Mouse (Mus musculus): ENCODE data around the gene Rpl9-ps1. TPM values are rescaled to one million over a fixed set of nuclear protein-coding genes. Genes with fewer than 3 reads are reported as not detected.

Rpl9-ps1 gene
- total and polyA plus RNA-seq, 3 experiments, result not detected

DNA sequence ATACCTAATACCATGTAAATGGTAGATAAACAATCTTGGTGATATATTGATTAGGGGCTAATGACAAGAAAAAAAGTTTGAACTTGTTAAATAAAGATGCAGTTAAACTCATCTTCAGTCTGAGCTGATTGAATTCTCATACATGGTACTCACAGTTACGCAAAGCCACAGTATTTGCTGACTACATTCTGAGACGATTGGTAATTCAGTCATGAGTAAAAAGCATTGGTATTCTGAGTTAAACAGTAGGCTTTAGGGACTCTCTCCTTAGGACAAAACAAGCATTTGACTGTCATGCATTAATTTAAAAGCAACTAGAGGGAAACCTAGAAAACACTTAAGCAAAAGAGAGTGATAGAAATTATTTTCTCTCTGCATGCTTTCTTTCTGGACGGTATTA, 21.8 kb downstream of the Rpl9-ps1 start:
- no peak for DNase-seq

DNA sequence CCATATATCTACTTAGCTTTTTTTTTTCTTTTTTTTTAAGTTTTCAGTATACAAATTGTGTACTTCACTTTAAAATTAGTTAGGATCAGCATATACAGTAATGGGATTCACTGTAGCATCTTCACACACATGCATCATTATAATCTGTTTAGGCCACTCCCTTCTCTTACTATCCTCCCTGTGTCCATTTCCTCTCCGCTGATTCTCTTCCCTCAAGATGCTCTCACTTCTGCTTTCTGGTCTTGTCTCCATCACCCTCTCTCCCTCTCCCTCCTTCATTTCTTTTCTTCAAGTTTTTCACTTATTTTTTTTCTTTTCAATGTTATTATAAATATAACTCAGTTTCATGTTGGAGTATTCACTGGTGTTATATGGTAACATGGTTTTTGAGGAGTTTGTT, 26.4 kb downstream of the Rpl9-ps1 start:
- DNase-seq, result no peak

DNA sequence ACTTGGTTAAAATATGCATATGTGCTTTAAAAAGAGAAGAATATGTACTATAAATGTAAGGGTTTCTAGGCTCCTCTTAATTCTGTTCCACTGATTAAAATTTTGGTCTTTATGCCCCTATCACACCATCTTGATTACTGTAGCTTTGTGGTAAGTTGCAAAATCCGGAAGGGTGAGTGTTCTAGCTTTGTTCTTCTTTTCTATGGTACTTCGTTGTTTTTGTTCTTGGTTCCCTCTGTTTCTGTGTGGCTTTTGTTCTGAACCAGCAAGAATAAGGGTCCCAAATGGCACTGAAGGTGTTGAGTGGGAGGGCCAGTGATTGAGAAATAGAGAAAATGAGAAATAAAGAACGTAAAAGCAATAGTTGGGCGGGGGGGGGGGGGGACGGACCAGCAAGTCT, 27.2 kb downstream of the Rpl9-ps1 start:
- no peak for DNase-seq

DNA sequence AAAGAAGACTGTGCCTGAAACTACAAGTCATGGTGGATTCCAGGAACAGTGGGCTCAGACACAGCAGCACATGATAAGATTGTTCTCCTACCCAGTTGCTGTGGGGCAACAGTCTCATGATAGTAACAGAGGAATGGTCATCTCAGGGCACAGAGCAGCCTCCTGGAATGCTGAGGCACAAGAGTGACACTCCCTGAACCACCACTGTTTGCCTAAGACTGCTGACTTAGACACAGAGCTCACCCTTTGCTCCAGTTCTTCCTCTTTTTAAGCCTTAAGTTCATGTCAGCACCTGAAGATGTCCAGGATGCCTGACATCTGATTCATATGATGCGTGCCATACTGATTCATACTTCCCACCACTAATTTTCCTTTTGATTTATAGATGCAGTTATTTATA, 28.8 kb downstream of the Rpl9-ps1 start:
- DNase-seq, result no peak

DNA sequence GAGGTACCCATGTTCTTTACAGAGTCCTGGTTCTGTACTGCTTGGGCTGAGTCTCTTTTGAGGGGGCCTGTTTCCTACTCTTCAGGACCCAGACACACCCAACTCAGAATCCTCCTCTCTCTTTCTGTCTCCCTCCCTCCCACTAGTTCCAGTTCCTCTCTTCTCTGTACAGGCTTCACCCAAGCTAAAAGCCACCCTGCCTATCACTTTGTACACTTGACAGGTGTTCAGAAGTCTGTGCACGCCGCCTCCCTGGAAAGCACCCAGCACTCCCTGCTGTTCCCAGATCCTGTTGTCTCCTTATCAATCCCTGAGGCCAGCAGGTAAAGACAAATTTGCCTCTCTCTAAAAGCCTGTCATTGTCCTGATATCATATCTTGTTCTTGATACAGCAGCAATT, 34.5 kb downstream of the Rpl9-ps1 start:
- no peak for DNase-seq

DNA sequence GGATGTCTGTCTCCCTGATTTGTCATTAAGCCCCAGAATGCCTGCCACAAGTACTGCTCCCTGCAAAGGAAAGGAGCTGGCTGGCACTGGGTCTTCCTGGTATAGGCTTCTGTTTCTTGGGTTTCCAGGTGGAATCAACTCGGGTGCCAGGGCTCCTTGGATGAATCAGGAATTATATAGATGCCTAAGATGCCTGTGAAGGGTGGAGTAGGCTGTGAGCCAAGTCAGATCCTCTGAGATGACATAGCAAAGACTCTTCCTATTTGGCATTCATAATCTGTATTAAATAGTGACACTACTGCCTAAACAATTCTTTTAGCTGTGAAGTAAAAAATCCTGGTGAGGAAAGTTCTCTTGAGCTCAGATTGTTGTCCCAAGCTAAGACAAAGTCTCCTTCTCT, 39.0 kb downstream of the Rpl9-ps1 start:
- DNase-seq, result no peak

DNA sequence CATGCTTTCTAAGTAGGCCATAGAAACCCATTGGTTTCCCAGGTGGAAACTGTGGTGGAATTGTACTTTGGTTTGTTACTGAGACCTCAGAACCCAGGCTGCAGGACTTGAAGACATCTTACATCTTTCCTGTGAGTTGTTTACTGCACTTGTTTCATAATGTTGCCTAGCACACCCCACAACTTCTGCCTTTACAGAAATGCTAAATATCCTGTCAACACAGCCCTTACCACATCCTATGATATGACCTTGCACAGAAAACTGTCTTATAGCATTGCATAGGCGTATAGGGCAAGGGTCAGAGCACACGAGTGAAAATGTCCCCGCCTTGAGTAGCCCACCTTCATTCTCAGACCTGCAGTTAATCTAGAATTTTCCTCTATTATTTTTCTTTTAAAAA, 39.9 kb downstream of the Rpl9-ps1 start:
- DNase-seq, result no peak

DNA sequence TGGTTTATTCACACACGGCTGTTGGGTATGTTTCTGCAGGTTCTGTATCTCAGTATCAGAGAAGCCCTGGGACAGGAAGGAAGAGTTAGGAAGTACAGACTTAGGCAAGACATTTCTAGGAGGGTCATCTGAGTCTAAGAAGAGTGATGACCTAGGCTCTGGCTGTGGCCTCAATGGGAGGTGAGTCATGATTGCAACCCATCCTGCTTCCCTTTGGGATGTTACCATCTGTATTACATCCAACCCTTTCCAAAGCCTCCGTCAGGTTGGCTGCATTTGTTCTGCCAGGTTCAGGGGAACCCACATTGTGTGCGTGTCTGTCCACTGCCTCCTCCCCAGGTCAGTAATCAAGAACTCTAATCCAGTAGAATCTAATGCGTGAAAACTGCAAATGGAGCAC, 40.7 kb downstream of the Rpl9-ps1 start:
- no peak for DNase-seq

DNA sequence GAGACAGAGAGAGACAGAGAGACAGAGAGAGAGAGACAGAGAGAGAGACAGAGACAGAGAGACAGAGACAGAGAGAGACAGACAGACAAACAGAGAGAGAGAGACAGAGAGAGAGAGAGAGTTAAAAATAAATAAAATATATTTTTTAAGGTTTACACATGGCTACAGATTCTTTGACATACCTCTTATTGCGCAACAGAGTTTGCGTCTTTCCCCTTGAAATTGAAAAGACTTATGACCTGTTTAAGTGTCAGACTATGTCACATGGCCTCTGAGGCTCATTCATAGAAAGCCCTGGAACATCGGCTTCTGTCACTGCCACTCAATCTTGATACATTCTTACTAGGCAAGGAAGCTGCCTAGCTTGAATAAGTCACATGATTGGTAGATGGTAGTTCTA, 42.0 kb downstream of the Rpl9-ps1 start:
- DNase-seq, result no peak

DNA sequence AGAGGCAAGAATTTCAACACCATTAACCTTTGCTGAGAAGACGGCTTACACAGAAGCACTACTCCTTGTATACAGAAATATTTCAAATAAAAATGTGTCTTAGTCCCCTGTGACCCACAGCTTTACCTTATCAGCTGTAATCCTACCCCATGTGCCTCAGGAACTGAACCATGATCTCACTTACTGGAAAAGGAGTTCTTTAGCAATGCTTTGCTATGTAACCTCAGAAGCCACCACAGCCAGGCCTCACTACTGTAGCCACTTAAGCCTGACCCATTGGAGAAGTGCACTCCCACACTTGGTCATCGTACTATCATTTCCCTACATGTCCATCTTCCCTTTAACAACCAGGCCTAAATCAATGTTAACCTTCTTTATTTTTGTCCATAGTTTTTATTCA, 44.8 kb downstream of the Rpl9-ps1 start:
- DNase-seq, result no peak

DNA sequence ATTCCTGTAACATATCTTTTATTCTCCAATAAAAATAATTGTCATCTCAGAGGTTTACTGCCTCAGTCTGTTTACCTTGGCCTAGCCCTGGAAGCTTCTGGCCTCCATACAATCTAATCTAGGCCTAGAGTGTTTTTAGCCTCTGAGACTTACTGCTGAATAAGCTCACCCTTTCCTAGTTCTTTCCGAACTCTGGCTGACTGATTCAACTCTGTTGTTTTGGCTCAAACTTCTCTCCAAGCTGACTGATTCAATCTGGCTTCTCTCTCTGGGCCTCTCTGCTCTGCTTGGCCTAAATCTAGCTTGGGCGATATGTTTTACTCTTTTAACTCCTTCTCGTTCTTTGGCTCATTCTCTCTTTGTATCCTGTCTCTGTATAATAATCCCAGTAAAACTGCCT, 46.4 kb downstream of the Rpl9-ps1 start:
- DNase-seq, result no peak

DNA sequence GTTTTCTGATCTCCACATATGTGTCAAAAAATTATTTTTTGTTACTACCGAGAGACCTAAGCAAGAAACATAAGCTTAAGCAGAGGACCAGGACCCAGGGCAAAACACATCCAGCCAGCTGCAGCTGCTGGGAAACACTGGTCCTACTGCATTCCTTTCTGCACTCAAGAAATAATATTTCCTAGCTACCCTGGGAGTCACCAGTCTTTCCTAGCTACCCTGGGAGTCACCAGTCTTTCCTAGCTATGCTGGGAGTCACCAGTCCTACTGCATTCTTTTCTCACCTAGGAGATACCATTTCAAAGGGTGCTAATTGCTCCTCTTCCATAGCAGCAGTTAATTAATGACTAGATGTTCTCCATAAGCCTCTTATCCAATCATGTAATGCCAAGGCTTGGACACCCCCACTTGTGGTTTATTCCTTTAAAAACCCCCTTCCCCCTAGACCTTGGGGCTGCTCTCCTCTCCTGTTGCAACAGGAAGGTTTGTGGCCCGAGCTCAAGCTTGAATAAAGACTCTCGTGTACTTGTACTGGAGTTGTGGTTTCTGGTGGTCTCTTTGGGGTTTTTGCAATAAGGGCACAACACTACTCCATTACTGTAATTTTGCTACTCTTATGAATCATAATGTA, 47.1 kb downstream of the Rpl9-ps1 start:
- no peak for DNase-seq

DNA sequence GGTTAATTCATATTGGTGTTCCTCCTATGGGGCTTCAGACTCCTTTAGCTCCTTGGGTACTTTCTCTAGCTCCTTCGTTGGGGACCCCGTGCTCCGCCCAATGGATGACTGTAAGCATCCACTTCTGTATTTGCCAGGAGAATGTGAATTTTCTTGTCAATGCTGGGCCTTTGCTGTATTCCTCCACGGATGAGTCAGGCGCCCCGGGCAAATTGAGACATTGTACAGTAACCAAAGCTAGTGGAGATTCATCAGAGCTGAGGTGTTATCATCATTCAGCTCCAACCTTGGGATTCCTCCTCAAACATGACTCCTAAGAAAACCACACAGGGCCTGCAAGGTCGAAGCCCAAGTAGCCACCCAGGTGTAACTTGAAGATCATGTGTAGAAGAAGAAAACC, 47.6 kb downstream of the Rpl9-ps1 start:
- no peak for DNase-seq

DNA sequence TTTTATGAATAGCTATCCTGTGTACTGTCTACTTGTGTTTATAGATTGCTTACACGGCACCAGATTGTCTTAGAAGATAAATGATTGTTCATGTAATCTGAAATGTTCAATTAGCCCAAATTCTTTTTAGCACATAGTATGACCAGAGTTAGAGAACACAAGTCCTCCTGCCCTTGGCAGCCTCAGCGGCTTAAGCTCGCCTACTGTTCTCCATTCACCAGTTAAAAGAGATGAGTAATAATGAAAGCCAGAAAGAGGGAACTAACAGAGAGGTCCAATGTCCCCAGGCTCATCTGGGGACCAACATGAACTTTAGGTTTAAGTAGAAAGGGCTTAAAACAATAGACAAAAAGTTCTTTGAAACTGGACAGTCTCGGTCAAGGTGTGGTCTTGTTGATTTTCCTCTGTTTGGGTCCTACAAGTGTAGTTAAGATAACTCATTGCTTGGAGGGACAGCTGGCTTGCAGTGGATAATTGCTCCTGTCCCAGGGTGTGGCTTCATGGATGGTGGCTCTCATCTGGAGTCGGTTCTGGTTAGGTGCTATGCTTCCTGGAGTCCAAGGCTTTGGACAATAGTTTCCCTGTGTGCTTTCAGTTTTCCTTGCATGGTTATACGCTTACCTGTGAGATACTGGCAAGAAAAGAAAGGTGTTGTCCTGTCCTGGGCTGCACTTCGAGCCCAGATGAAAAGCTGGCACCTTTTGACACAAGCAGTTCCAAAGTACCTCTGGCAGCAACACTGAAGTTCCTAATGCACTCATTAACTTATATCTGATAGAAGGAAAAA, 49.6 kb downstream of the Rpl9-ps1 start:
- DNase-seq, result no peak

Other genes with a start within 250 kb of the Rpl9-ps1 start
- 10 to 100 TPM in 1 of 2 experiments, 1 to 10 TPM in 1; 8.6 to 14.3 TPM for gene Rasl10b, start 236.5 kb downstream of the Rpl9-ps1 start, total RNA-seq (2021)
- 20.1 and 25.5 TPM in 2 replicates for gene Rasl10b, start 236.5 kb downstream of the Rpl9-ps1 start, polyA plus RNA-seq (2012; rRNA removed)
- not detected for gene Gas2l2, start 216.2 kb downstream of the Rpl9-ps1 start, total RNA-seq (2021)
- gene Gas2l2, start 216.2 kb downstream of the Rpl9-ps1 start, polyA plus RNA-seq (2012; rRNA removed), result not detected in 2 replicates
- under 1 TPM in 1 of 2 experiments, not detected in 1; 0.61 TPM for gene 1700020L24Rik, start 207.9 kb downstream of the Rpl9-ps1 start, total RNA-seq (2021)
- 0.79 and 1.3 TPM in 2 replicates for gene 1700020L24Rik, start 207.9 kb downstream of the Rpl9-ps1 start, polyA plus RNA-seq (2012; rRNA removed)
- 10 to 100 TPM in 1 of 2 experiments, 1 to 10 TPM in 1; 8.7 to 22.6 TPM for gene Mmp28, start 182.6 kb downstream of the Rpl9-ps1 start, total RNA-seq (2021)
- 24.2 and 27.2 TPM in 2 replicates for gene Mmp28, start 182.6 kb downstream of the Rpl9-ps1 start, polyA plus RNA-seq (2012; rRNA removed)
- gene Taf15, start 172.5 kb downstream of the Rpl9-ps1 start, total RNA-seq (2021), result 10 to 100 TPM; 56.8 to 77.7 TPM
- gene Taf15, start 172.5 kb downstream of the Rpl9-ps1 start, polyA plus RNA-seq (2012; rRNA removed), result 2.5 and 3.4 TPM in 2 replicates
- gene Heatr9, start 123.4 kb downstream of the Rpl9-ps1 start, total RNA-seq (2021), result not detected
- not detected in 2 replicates for gene Heatr9, start 123.4 kb downstream of the Rpl9-ps1 start, polyA plus RNA-seq (2012; rRNA removed)
- 1 to 10 TPM; 1.8 to 2.0 TPM for gene Ccl5, start 115.1 kb downstream of the Rpl9-ps1 start, total RNA-seq (2021)
- 20.3 and 21.6 TPM in 2 replicates for gene Ccl5, start 115.1 kb downstream of the Rpl9-ps1 start, polyA plus RNA-seq (2012; rRNA removed)
- gene Ccl9, start 67.0 kb downstream of the Rpl9-ps1 start, total RNA-seq (2021), result 10 to 100 TPM in 1 of 2 experiments, 1 to 10 TPM in 1; 5.2 to 12.1 TPM
- gene Ccl9, start 67.0 kb downstream of the Rpl9-ps1 start, polyA plus RNA-seq (2012; rRNA removed), result 0.42 and 0.53 TPM in 2 replicates
- 10 to 100 TPM; 13.1 to 33.7 TPM for gene Ccl6, start 52.5 kb downstream of the Rpl9-ps1 start, total RNA-seq (2021)
- gene Ccl6, start 52.5 kb downstream of the Rpl9-ps1 start, polyA plus RNA-seq (2012; rRNA removed), result 3.4 and 3.7 TPM in 2 replicates
- under 1 TPM in 1 of 2 experiments, not detected in 1; 0.66 TPM for gene Ccl3, start 3.7 kb upstream of the Rpl9-ps1 start, total RNA-seq (2021)
- gene Ccl3, start 3.7 kb upstream of the Rpl9-ps1 start, polyA plus RNA-seq (2012; rRNA removed), result 2.3 TPM in 2 replicates
- gene Ccl4, start 17.0 kb upstream of the Rpl9-ps1 start, total RNA-seq (2021), result under 1 TPM in 1 of 2 experiments, not detected in 1; 0.97 TPM
- gene Ccl4, start 17.0 kb upstream of the Rpl9-ps1 start, polyA plus RNA-seq (2012; rRNA removed), result 2.0 and 3.0 TPM in 2 replicates
- gene Wfdc17, start 58.4 kb upstream of the Rpl9-ps1 start, total RNA-seq (2021), result 1 to 10 TPM; 2.6 to 4.7 TPM
- 0.51 and 0.71 TPM in 2 replicates for gene Wfdc17, start 58.4 kb upstream of the Rpl9-ps1 start, polyA plus RNA-seq (2012; rRNA removed)
- not detected for gene Wfdc18, start 63.4 kb upstream of the Rpl9-ps1 start, total RNA-seq (2021)
- not detected in 2 replicates for gene Wfdc18, start 63.4 kb upstream of the Rpl9-ps1 start, polyA plus RNA-seq (2012; rRNA removed)
- gene Wfdc21, start 101.3 kb upstream of the Rpl9-ps1 start, total RNA-seq (2021), result 1 to 10 TPM in 1 of 2 experiments, not detected in 1; 1.0 TPM
- 5.2 and 5.8 TPM in 2 replicates for gene Wfdc21, start 101.3 kb upstream of the Rpl9-ps1 start, polyA plus RNA-seq (2012; rRNA removed)
- gene Heatr6, start 108.1 kb upstream of the Rpl9-ps1 start, total RNA-seq (2021), result 10 to 100 TPM; 11.8 to 12.6 TPM
- gene Heatr6, start 108.1 kb upstream of the Rpl9-ps1 start, polyA plus RNA-seq (2012; rRNA removed), result 21.3 and 22.7 TPM in 2 replicates
- not detected for gene Hnf1b, start 204.4 kb upstream of the Rpl9-ps1 start, total RNA-seq (2021)
- 0.26 and 0.53 TPM in 2 replicates for gene Hnf1b, start 204.4 kb upstream of the Rpl9-ps1 start, polyA plus RNA-seq (2012; rRNA removed)